Mouse (Mus musculus): Measurements from ENCODE around the gene Slc39a13.

The Slc39a13 gene

GRCm38 (mm10) chr2:91088987-91089386 lies 18.8 kb upstream of the Slc39a13 start:
- no peak for DNase-seq (ENCODE audit: low spot score)

DNA sequence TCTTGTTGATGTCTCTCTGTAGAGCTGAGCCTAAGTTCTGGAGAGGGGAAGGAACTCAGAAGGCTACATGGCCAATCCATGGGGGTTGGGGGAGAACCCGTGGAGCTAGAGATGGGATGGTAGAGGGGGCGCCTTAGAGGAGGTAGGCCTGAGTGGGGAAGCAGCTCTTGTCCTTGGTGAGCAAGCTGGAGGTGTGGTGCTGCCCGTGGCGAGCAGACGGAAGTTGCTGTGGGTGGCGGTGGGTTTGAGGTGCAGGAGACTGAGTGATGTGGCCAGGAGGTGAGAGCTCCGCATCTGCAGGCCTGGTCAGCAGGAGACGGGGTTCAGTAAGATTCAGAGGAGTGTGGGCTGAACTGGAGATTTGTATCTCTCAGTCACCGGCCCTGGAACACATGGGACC lies 17.2 kb upstream of the Slc39a13 start:
- DNase-seq (ENCODE audit: low spot score): no peak

DNA sequence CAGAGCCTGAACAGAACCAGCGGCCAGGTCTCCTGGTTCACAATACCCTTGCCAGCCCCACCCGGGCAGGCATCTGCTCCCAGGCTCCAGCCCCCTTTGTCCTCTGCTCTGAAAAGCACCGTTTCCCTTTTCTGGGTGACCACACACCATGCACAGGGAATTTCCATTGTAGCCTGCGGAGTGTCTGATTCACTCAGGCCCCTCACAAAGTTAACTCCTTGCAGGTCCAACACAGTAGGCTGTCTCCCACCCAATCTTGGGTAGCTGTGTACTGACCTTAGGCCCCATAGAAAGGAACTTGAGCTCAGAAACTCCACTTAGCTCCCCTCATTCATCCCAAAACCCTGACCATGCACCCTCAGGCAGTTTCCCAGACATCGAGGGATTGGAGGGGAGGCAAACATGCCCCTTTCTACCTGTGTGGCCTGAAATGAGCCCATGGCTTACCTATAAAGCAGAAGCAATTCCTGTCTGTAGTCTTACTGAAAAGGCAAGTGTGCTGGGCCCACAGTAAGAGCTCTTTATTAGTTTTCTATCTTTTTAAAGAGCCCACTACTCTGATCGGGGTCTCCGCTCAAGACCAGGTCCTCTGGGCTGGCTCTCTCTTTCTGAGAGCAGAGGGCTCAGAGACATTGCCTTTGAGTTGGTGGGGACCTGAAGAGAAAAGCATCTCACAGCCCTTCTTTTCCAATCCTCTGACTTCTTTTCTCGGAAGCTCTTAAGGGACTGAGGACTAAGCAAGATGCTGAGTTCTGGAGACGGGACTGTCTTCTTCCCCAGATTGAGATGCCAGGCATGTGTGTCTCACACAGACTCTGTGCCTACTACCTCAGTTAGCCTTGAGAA lies 16.4 kb upstream of the Slc39a13 start:
- no peak for DNase-seq (ENCODE audit: low spot score)

DNA sequence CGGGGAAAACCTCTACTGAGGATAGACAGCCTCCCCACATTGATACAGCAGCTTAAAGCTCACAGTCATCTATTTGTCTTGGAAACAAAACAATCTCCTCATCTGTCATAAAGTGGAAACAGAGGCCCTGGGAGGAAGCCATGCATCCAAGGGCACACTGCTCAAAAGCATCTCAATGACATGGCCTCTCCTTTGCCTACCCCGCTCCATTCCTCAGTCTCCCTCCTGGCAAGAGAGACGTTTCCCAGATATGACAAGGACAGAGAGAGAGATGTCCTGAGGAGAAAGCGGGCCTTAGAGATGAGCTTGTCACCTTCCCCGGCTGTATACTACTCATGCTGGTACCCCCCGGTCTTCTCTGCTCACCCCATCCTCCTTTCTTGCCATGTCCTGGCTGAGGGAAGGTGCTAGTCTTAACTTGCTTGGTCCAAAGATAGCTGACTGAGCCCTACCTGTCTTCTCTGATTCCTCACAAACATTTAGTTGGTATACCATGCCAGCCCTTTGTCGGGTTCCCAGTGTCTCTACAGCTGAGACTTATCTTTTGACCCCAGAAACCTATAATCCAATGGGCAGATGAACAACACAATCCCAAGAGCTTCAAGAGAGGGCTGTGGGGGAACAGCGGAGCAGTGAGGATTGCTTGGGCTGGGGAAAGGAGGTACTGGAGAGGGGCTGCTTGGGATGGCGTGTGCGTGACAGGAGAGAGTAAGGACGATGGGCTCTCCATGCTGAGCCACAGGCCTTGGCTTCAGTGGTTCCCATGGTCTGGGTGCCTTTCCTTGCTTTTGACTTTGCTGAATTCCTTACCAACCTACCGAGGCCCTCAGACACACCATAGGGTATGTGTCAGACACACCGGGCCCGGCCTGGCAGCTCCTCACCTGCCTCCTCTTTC lies 15.5 kb upstream of the Slc39a13 start:
- DNase-seq (ENCODE audit: low spot score): no peak

DNA sequence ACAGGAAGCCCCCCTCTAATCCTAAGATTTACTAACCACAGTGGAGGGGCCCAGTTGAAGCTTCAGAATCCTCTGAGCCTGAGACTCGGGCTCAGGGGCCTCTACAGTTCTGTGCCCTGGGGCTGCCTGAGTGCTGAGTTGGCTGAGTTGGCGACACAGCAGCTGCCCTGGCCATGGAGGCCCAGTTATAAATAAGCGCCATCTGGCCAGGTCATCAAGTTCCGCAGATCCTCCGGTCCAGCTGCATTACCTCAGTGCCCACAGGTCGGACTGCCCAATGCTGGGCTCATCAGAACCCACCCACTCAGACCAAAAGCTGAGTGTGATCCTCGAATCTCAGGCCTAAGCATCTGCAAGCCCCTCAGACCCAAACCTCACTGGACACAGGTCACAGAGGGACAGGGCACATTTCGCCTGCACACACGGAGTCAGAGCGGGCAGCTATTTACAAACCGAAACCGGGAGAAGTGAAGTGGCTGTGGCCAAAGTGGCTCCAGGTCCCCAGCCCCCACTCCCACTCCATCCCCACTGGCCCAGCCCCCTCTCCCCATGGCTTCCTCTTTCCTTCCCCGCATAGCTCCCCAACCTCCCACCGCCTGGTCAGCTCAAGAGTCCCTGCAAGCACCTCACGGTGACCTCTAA lies 14.1 kb upstream of the Slc39a13 start:
- no peak for DNase-seq (ENCODE audit: low spot score)

DNA sequence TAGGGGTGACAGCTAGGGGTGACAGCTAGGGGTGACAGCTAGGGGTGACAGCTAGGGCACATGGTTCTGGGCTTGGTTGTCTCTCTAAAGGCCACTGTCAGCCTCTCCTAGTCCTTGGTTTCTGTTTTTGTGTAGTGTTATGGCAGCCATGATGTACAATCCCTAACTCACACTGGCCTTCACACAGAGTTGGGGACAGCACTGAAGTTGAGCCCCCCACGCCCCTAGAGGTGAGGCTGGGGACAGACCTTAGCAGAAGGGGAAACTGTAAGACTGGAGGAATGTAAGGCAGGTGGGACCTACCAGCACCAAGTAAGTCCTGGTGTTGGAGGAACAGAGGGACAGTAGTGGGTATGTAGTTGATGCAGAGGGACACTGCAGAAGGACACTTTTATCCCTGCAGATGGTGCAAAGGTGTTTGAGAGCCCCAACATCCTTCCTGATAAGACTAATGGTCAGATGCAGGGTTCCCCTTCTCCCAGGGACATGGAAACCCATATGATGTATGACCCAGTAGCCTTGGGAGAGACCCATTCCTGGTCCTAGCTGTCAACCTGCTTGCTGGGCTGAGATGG lies 13.2 kb upstream of the Slc39a13 start:
- no peak for DNase-seq (ENCODE audit: low spot score)

GRCm38 (mm10) chr2:91082844-91083243 lies 12.6 kb upstream of the Slc39a13 start:
- DNase-seq (ENCODE audit: low spot score): no peak

DNA sequence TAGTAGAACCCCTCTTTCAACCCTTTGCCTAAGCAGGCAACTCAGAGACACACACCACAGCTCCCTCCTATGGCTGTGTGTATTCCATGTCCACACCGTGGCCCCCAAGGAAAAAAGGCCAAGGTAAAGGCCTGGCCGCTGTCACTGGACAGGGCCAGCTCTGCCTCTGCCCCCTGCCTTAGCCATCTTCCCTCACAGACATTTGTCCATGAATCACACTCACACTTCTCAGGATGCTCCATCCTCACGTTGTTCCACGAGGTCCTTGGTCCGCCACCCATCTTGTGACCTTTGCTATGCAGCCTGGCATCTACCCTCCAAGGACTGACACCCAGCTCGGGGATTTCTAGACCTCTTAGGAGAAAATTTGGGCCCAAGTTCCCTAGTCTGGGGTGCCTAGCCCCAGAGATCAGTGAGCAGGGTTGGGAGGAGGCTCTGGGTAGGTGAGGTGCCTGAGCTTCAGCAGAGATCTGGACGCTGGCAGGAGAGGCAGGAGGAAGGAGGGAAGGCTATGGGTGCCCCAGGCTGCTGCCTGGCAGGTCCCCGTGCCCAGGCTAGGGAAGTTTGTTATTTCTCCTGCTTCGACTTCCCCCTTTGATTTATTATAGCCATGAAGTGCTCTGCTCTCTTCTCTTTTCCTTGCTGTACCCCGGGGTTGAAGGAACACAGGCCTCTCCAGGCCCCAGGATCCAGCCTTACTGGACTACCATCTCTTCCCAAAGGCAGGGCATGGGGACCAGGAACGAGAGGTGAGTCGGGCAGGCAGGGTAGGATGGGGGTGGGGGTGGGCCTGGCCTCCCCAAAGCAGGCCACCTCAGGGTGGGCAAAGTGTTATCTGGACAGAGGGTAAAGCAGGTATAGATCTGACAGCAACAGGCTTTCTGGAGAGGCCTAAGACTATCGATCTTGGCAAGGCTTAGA lies 11.8 kb upstream of the Slc39a13 start, which contains the start of gene Spi1:
Gene Spi1 (plus strand): TSS at position 616 of the 921 bp plus-strand sequence.
- DNase-seq (ENCODE audit: low spot score): no peak

GRCm38 (mm10) chr2:91080784-91081513 lies 10.7 kb upstream of the Slc39a13 start:
- no peak for DNase-seq (ENCODE audit: low spot score)

GRCm38 (mm10) chr2:91079026-91079384 lies 8.8 kb upstream of the Slc39a13 start:
- no peak for DNase-seq (ENCODE audit: low spot score)

DNA sequence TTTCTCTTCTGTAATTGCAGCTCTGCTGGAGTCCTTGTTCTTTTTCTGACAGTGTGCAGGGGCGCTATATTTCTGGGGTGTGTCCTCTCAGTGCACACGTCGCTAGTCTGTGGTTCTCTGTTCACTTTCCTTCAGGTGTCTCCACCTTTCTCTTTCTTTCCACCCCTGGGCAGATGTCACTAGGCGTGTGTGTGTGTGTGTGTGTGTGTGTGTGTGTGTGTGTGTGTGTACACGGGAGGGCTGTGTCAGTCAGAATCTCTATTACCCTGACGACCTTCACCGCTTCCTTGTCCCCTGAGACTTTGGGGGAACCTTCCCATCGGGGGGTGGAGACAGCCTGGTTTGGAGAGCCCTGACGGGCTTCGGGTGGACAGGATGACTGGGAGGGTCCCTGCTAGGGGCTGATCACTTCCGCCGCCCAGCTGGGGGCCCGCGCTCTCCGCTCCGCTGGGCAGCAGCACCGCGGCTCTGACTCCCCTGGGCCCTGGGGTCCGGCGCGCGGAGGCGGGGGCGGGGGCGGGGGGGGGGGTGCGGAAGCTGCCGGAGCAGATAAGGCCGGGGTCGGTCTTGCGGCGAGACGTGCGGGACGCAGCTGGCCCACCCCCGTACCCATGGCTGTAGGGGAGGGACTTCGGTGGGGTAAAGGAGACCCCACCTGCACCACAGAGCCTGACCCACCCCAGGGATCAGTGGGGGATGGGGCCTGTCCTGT lies 8.3 kb upstream of the Slc39a13 start:
- DNase-seq (ENCODE audit: low spot score): no peak

GRCm38 (mm10) chr2:91077957-91078313 lies 7.7 kb upstream of the Slc39a13 start:
- no peak for DNase-seq (ENCODE audit: low spot score)

- DNase-seq (ENCODE audit: low spot score): no peak
Observed at GRCm38 (mm10) chr2:91072092-91072491, 1.9 kb upstream of the Slc39a13 start.

DNA sequence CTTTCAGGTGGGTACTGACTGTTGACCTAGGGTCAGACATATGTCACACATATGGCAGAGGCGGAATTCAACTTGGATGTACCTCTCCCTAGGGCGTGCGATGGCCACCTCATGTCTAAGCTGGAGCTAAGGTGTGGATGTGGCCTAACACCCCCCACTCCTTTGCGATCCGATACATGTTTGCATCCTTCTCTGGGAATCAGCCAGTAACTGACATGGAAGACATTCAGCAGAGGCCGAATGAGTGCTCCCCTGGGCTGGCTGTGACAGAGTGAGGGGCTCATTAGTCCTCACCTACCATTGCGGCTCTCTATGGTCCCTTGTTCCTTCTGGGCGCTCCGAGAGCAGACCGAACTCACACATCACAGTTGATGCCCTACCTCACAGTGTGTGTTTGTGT lies 842 bp upstream of the Slc39a13 start:
- DNase-seq (ENCODE audit: low spot score): peak; percentile 35

DNA sequence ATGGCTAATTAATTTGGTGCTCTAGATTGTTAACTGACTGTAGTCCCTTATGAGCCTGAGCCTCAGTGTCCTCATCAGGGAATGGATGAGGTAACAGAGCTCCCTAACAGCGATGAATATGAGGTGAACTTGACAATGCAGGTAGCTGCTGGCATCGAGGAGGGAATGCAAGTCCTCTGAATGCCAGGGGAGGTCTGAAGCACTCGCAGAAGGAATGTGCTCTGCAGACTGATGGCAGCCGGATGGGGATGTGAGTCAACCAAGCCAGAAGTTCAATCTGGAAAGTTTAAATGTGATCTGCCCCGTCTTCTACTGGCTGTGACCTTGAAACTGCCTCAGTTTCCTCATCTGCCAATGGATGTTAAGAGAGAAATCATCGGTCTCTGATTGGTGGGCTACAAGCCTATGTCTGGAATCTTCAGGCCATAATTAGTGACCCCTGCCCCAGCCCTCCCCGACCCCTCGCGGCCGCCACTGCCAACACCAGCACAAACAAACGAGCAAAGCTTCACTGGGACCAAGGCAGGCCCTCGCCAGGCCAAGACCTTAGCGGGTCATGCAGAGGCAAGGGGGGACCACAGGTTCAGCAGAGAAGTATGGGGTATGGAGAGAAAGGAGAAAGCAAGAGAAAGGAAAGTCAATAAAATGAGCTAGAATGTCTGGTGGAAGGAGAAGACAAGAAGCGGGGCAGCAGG lies 764 bp downstream of the Slc39a13 start:
- DNase-seq (ENCODE audit: low spot score): no peak

- no peak for DNase-seq (ENCODE audit: low spot score)
Observed at GRCm38 (mm10) chr2:91068872-91069165, 1.4 kb downstream of the Slc39a13 start.

GRCm38 (mm10) chr2:91068162-91068871 lies 1.9 kb downstream of the Slc39a13 start:
- no peak for DNase-seq (ENCODE audit: low spot score)

- DNase-seq (ENCODE audit: low spot score): no peak
Observed at GRCm38 (mm10) chr2:91066455-91066854, 3.8 kb downstream of the Slc39a13 start.

DNA sequence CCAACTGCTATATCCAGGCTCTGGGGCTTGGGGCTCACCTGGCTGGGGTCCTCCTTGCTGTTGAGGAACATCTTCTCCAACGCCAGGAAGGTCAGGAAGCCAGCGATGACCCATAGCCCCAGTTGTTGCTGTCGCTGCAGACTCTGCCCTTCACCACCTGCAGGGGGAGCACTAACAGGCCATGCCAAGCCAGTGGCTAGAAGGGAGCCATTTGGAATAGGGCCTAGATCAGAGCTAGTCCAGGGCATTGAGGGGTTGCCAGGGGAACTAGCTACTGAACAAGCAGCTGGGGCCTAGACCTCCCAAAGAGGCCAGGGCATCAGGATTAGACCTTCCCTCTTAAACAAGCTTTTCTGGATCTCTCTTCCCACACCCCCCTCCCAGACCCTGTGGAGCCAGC lies 4.7 kb downstream of the Slc39a13 start:
- peak; percentile 70 for DNase-seq (ENCODE audit: low spot score)
